Comparison of ENCODE assay signal across 11 mouse cellular contexts in the genomic region with DNA sequence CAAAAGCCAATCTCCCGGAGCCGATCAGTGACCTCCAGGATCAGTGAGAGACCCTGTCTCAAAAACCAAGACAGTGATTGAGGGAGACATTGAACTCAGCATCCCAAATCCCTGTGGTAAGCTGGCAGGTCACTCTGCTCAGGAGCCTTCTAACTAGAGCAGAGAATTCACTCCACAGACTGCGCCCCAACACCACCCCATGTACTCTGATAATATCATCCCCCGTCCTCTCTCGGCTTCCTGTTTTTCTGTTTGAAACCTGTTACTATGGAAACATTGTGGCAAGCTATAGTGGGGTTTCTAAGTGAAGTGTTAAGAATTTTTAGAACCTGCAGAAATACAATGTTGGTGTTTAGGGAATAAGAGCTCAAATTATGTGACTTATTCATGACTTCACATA. TPM values are rescaled to one million over a fixed set of nuclear protein-coding genes. Genes with fewer than 3 reads are reported as not detected.
DNase-seq lines count a peak whose midpoint lies in the region; ATAC-seq and TF ChIP-seq lines count a peak whose summit lies in the region.
"Had no signal": no experiment of that assay in that cellular context is flagged by ENCODE, and none has a peak within 500 bp of the region (broad histone marks: within the 10 kb centered on the region; RNA-seq: fewer than 3 reads in every experiment).

No protein-coding gene starts in this region.

- intact Hi-C loops in left cerebral cortex, postnatal 14 days (cut with DNase I), result loop anchor here (10.0 kb wide), 1 partner anchor 209 kb away; the partner anchor contains the start of gene Lrrc32

- peak; percentile 30 to 50 for DNase-seq in left cerebral cortex, postnatal 14 days (ENCODE audit: low spot score in 2 of 2)
- no peak for DNase-seq in left cerebral cortex, adult 8-10 months (ENCODE audit: low spot score in 2 of 2)
- DNase-seq in MEL-GATA-1-ER (ENCODE audit: extremely low read depth, low read depth), result peak; percentile 87
- peak; percentile 27 for DNase-seq in lung, postnatal 14 days
- DNase-seq in thymus, adult 18-20 months, result peak; percentile 42 to 75
- no peak for DNase-seq in urinary bladder, adult 2 months (ENCODE audit: low spot score)
- no peak for DNase-seq in midbrain, postnatal 0 days (ENCODE audit: low spot score)

- no peaks in the 10 kb centered on the region for H3K36me3 ChIP-seq in midbrain, embryonic 13.5 days
- no peaks in the 10 kb centered on the region for H3K36me3 ChIP-seq in midbrain, postnatal 0 days (ENCODE audit: insufficient read depth, low read length)
- H3K36me3 ChIP-seq: embryonic facial prominence, embryonic 12.5 days; liver, embryonic 15.5 days; neural tube, embryonic 15.5 days had no signal

- no peak overlapping the region for H3K4me2 ChIP-seq in midbrain, embryonic 13.5 days (replicated peaks)
- H3K4me2 ChIP-seq in midbrain, postnatal 0 days (ENCODE audit: low read depth, low read length, poor library complexity, severe bottlenecking), result no peak overlapping the region
- H3K4me2 ChIP-seq: embryonic facial prominence, embryonic 12.5 days; liver, embryonic 15.5 days; neural tube, embryonic 15.5 days had no signal

- H3K9ac ChIP-seq in midbrain, embryonic 13.5 days (replicated peaks), result no peak overlapping the region
- no peak overlapping the region for H3K9ac ChIP-seq in midbrain, postnatal 0 days (replicated peaks; ENCODE audit: low read length, poor library complexity, severe bottlenecking)
- H3K9ac ChIP-seq: embryonic facial prominence, embryonic 12.5 days; liver, embryonic 15.5 days; neural tube, embryonic 15.5 days had no signal

- no peak for TF ChIP-seq CTCF in midbrain, postnatal 0 days (IDR thresholded peaks at IDR 0.05)

- H3K27me3 ChIP-seq in midbrain, embryonic 13.5 days, result no peaks in the 10 kb centered on the region
- no peaks in the 10 kb centered on the region for H3K27me3 ChIP-seq in midbrain, postnatal 0 days (ENCODE audit: insufficient read depth, low read length)
- H3K27me3 ChIP-seq: embryonic facial prominence, embryonic 12.5 days; liver, embryonic 15.5 days; neural tube, embryonic 15.5 days had no signal

- H3K4me3 ChIP-seq in midbrain, embryonic 13.5 days (replicated peaks), result no peak overlapping the region
- no peak overlapping the region for H3K4me3 ChIP-seq in midbrain, postnatal 0 days (ENCODE audit: low read depth, low read length)
- H3K4me3 ChIP-seq: embryonic facial prominence, embryonic 12.5 days; liver, embryonic 15.5 days; neural tube, embryonic 15.5 days had no signal

- ATAC-seq in midbrain, embryonic 13.5 days, result no peak
- no peak for ATAC-seq in midbrain, postnatal 0 days (ENCODE audit: low FRiP score)

- H3K9me3 ChIP-seq in midbrain, embryonic 13.5 days, result no peaks in the 10 kb centered on the region
- no peaks in the 10 kb centered on the region for H3K9me3 ChIP-seq in midbrain, postnatal 0 days (ENCODE audit: low read length)
- H3K9me3 ChIP-seq: embryonic facial prominence, embryonic 12.5 days; liver, embryonic 15.5 days; neural tube, embryonic 15.5 days had no signal

- 0 out of 2 replicates have a peak, but pooled peaks cover 3% of the 10 kb centered on the region for H3K4me1 ChIP-seq in midbrain, embryonic 13.5 days (replicated peaks)
- H3K4me1 ChIP-seq in midbrain, postnatal 0 days (ENCODE audit: insufficient read depth, low read length), result no peaks in the 10 kb centered on the region

- H3K27ac ChIP-seq in midbrain, embryonic 13.5 days, result no peak overlapping the region
- no peak overlapping the region for H3K27ac ChIP-seq in midbrain, postnatal 0 days (ENCODE audit: low read depth, low read length)
- H3K27ac ChIP-seq: embryonic facial prominence, embryonic 12.5 days; liver, embryonic 15.5 days; neural tube, embryonic 15.5 days had no signal

- 92% methylated on average over 5 of the region's 5 CpGs for WGBS in midbrain, embryonic 13.5 days
- WGBS in midbrain, postnatal 0 days, result 65% methylated on average over 5 of the region's 5 CpGs

RNA-seq across cellular contexts. Expression of gene Thap12, which starts 8.9 kb away (rescaled TPM):
- 10 to 100 TPM; 60.5 to 61.1 TPM for total RNA-seq in left cerebral cortex, postnatal 14 days (2021)
- total RNA-seq in left cerebral cortex, adult 8-10 months (2022), result 10 to 100 TPM; 55.7 to 68.5 (median 57.2) TPM
- polyA plus RNA-seq in urinary bladder, adult 2 months (2012; rRNA removed), result 44.8 and 52.7 TPM in 2 replicates
- 48.9 and 52.2 TPM in 2 replicates for polyA plus RNA-seq in midbrain, embryonic 13.5 days (2015; fragmentation: Nextera tagmentation; extraction: Ambion mirVana)
- 64.2 and 67.3 TPM in 2 replicates for total RNA-seq in midbrain, postnatal 0 days (2014; rRNA removed)
- 43.0 and 49.1 TPM in 2 replicates for polyA plus RNA-seq in midbrain, postnatal 0 days (2015; fragmentation: Nextera tagmentation; extraction: Ambion mirVana)

RNA-seq across cellular contexts. Expression of gene Emsy, which starts 37.5 kb away (rescaled TPM):
- total RNA-seq in left cerebral cortex, postnatal 14 days (2021), result 10 to 100 TPM; 55.0 to 61.1 TPM
- total RNA-seq in left cerebral cortex, adult 8-10 months (2022), result 10 to 100 TPM; 56.6 to 65.0 (median 59.1) TPM
- 15.0 and 22.9 TPM in 2 replicates for polyA plus RNA-seq in urinary bladder, adult 2 months (2012; rRNA removed)
- 42.1 and 45.2 TPM in 2 replicates for polyA plus RNA-seq in midbrain, embryonic 13.5 days (2015; fragmentation: Nextera tagmentation; extraction: Ambion mirVana)
- 36.0 and 43.0 TPM in 2 replicates for total RNA-seq in midbrain, postnatal 0 days (2014; rRNA removed)
- polyA plus RNA-seq in midbrain, postnatal 0 days (2015; fragmentation: Nextera tagmentation; extraction: Ambion mirVana), result 25.8 and 26.6 TPM in 2 replicates

Comparison
In these comparisons a context has a peak if more than half of its experiments do, and no peak if none do; other contexts are left out.
1. DNase-seq: peak in left cerebral cortex, postnatal 14 days (2 of 2), MEL-GATA-1-ER (single experiment), lung, postnatal 14 days (single experiment) and thymus, adult 18-20 months (2 of 2); none in left cerebral cortex, adult 8-10 months (0 of 2), urinary bladder, adult 2 months (single experiment) and midbrain, postnatal 0 days (single experiment).